ENCODE assay signal across 8 mouse cellular contexts in the genomic region with DNA sequence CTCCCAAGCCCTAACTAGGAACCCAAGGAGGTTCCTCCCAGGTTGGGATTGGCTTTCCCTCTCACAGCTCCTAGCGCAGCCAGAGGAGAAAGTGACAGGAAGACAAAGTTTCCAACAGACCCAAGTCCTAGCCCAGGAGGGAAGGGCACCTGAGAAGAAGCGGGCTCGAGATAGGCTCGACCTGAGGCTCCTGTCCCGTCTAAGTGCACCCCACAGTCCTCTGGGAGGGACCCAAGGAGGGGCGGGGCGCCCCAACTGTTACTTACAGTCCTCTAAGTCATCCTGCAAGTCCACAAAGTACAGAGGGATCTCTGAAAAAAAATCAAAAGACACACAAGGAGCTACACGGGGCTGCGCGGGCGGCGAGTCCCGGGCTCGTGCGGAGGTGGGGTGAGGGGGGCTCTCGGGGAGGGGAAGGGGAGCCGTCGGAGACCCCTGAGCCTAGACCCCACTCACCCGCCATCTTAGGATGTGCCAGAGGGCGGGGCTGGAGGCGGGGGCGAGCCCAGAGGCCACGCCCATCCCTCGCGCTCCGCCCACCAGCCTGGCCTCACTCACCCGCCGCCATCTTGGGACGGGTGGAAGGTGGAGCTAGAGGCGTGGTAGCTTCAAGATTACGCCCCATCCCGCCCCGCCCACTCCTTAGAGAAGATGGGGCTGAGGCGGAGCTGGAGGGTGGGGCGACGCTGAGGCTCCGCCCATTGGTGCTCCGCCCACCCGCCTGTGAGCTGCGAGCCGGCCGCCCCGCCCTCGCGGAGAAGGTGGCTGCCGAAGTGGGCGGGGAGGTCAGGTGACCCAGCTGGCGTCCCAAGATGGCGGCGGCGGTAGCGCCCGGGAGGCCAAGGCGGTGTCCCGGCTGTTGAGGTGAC. TPM values are rescaled to one million over a fixed set of nuclear protein-coding genes. Genes with fewer than 3 reads are reported as not detected.
DNase-seq lines count a peak whose midpoint lies in the region; ATAC-seq and TF ChIP-seq lines count a peak whose summit lies in the region.

A gene (plus strand): TSS at position 704 of the 869 bp plus-strand sequence.

- TF ChIP-seq CTCF in CH12.LX (conservative IDR thresholded peaks at IDR 0.05 in 1 of 2, IDR thresholded peaks at IDR 0.05 in 1 of 2; ENCODE audit: low read depth in 2 of 2, low read length in 2 of 2) = no peak

- 1% methylated on average over 38 of the region's 55 CpGs for WGBS in forebrain, embryonic 11.5 days
- WGBS in heart, embryonic 16.5 days = under 1% methylated on average over 51 of the region's 55 CpGs
- under 1% methylated on average over 55 of the region's 55 CpGs for WGBS in liver, embryonic 15.5 days (ENCODE audit: insufficient replicate concordance)
- 1% methylated on average over 55 of the region's 55 CpGs for WGBS in neural tube, embryonic 12.5 days

- H3K79me2 ChIP-seq in CH12.LX (replicated peaks; ENCODE audit: control insufficient read depth, extremely low read depth, insufficient read depth, poor library complexity, severe bottlenecking) = peaks cover 10% of the 10 kb centered on the region

- peaks cover 18 to 32% of the 10 kb centered on the region in 2 experiments for H3K36me3 ChIP-seq in CH12.LX (replicated peaks in 1 of 2; ENCODE audit: control insufficient read depth in 1 of 2, insufficient read depth in 1 of 2, low read length in 1 of 2)
- no peaks in the 10 kb centered on the region; the same call in 1 of the 2 replicates for H3K36me3 ChIP-seq in forebrain, embryonic 11.5 days (ENCODE audit: control insufficient read depth, insufficient read depth, low read length)
- H3K36me3 ChIP-seq in heart, embryonic 16.5 days (ENCODE audit: control insufficient read depth, insufficient read depth) = peaks cover 14% of the 10 kb centered on the region
- H3K36me3 ChIP-seq in liver, embryonic 15.5 days (replicated peaks) = peaks cover 25% of the 10 kb centered on the region
- peaks cover 28% of the 10 kb centered on the region for H3K36me3 ChIP-seq in neural tube, embryonic 12.5 days

- no peaks in the 10 kb centered on the region for H3K27me3 ChIP-seq in CH12.LX (replicated peaks)
- H3K27me3 ChIP-seq in forebrain, embryonic 11.5 days (ENCODE audit: control insufficient read depth, insufficient read depth, low read length) = no peaks in the 10 kb centered on the region
- no peaks in the 10 kb centered on the region for H3K27me3 ChIP-seq in heart, embryonic 16.5 days (ENCODE audit: control insufficient read depth, insufficient read depth, low read length)
- H3K27me3 ChIP-seq in liver, embryonic 15.5 days = no peaks in the 10 kb centered on the region
- no peaks in the 10 kb centered on the region for H3K27me3 ChIP-seq in neural tube, embryonic 12.5 days (replicated peaks)

- H3K9me3 ChIP-seq in CH12.LX (replicated peaks; ENCODE audit: low read length) = no peaks in the 10 kb centered on the region
- H3K9me3 ChIP-seq in forebrain, embryonic 11.5 days (ENCODE audit: control insufficient read depth, low read length) = no peaks in the 10 kb centered on the region
- H3K9me3 ChIP-seq in heart, embryonic 16.5 days (replicated peaks; ENCODE audit: control insufficient read depth, low read length) = no peaks in the 10 kb centered on the region
- no peaks in the 10 kb centered on the region for H3K9me3 ChIP-seq in liver, embryonic 15.5 days (replicated peaks)
- H3K9me3 ChIP-seq in neural tube, embryonic 12.5 days = no peaks in the 10 kb centered on the region

- peak; percentile 97 for DNase-seq in CH12.LX (ENCODE audit: extremely low read depth)
- DNase-seq in c-Kit-positive CD71-positive TER-119-negative erythroid progenitor cells, embryonic 14.5 days (ENCODE audit: low read depth) = peak; percentile 96
- DNase-seq in forebrain, embryonic 11.5 days (ENCODE audit: low spot score) = peak; percentile 99
- peak; percentile 98 to 99 for DNase-seq in kidney, postnatal 36 days
- DNase-seq in telencephalon, adult 2 months (ENCODE audit: low read depth, low spot score) = peak; percentile 97

- dilution Hi-C loops in CH12.LX (cut with MboI; ENCODE audit: extremely low pct_ligation_motif_present, extremely low pct_unique_long_range_greater_than_20kb, low sequenced_read_pairs) = no loop called here

- no peak for TF ChIP-seq EP300 in CH12.LX (IDR thresholded peaks at IDR 0.05; ENCODE audit: low read length)

- peak; percentile 98 for ATAC-seq in forebrain, embryonic 11.5 days (replicated peaks; ENCODE audit: low FRiP score)
- peak; percentile 98 for ATAC-seq in heart, embryonic 16.5 days (replicated peaks; ENCODE audit: extremely low read depth, insufficient read depth, low FRiP score)
- ATAC-seq in liver, embryonic 15.5 days (ENCODE audit: insufficient read depth) = peak; percentile 89
- ATAC-seq in neural tube, embryonic 12.5 days (ENCODE audit: low FRiP score, low read depth) = peak; percentile 95

- TF ChIP-seq POLR2A in CH12.LX (IDR thresholded peaks at IDR 0.05; ENCODE audit: low read depth, low read length) = peak; percentile 86

- TF ChIP-seq RAD21 in CH12.LX (IDR thresholded peaks at IDR 0.05; ENCODE audit: low read depth, low read length) = no peak

- in situ Hi-C loops in CH12.LX (cut with MboI; ENCODE audit: low pct_ligation_motif_present, low pct_unique_long_range_greater_than_20kb, low sequenced_read_pairs) = no loop called here

- H3K4me3 ChIP-seq in CH12.LX (replicated peaks in 1 of 3; ENCODE audit: low read depth in 2 of 3, low read length in 2 of 3, poor library complexity in 1 of 3) = peak within 1 kb of the TSS; percentile 83 to 97 (median 96)
- H3K4me3 ChIP-seq in forebrain, embryonic 11.5 days (ENCODE audit: low read depth, low read length) = peak within 1 kb of the TSS; percentile 91
- peak within 1 kb of the TSS; percentile 81 for H3K4me3 ChIP-seq in heart, embryonic 16.5 days (ENCODE audit: low read length)
- peak within 1 kb of the TSS; percentile 98 for H3K4me3 ChIP-seq in liver, embryonic 15.5 days (replicated peaks)
- H3K4me3 ChIP-seq in neural tube, embryonic 12.5 days = peak within 1 kb of the TSS; percentile 93

- no peak within 1 kb of the TSS for H3K27ac ChIP-seq in CH12.LX (ENCODE audit: insufficient read depth, low read depth)
- H3K27ac ChIP-seq in forebrain, embryonic 11.5 days (ENCODE audit: low read depth, low read length) = no peak within 1 kb of the TSS
- peak within 1 kb of the TSS; percentile 80 for H3K27ac ChIP-seq in heart, embryonic 16.5 days (ENCODE audit: low read length)
- peak within 1 kb of the TSS; percentile 83 for H3K27ac ChIP-seq in liver, embryonic 15.5 days (replicated peaks)
- no peak within 1 kb of the TSS for H3K27ac ChIP-seq in neural tube, embryonic 12.5 days

- peak within 1 kb of the TSS; percentile 95 for H3K9ac ChIP-seq in CH12.LX (ENCODE audit: insufficient read depth, low read depth)
- H3K9ac ChIP-seq in forebrain, embryonic 11.5 days (ENCODE audit: low read length) = peak within 1 kb of the TSS; percentile 92
- peak within 1 kb of the TSS; percentile 99 for H3K9ac ChIP-seq in heart, embryonic 16.5 days (ENCODE audit: low read length)
- H3K9ac ChIP-seq in liver, embryonic 15.5 days = peak within 1 kb of the TSS; percentile 94
- peak within 1 kb of the TSS; percentile 87 for H3K9ac ChIP-seq in neural tube, embryonic 12.5 days

- peak within 1 kb of the TSS; percentile 95 for H3K4me2 ChIP-seq in CH12.LX (ENCODE audit: insufficient read depth, low read depth, poor library complexity, severe bottlenecking)
- H3K4me2 ChIP-seq in forebrain, embryonic 11.5 days (ENCODE audit: low read depth, low read length, severe bottlenecking) = peak within 1 kb of the TSS; percentile 83
- H3K4me2 ChIP-seq in heart, embryonic 16.5 days (ENCODE audit: low read depth, low read length) = peak within 1 kb of the TSS; percentile 74
- peak within 1 kb of the TSS; percentile 93 for H3K4me2 ChIP-seq in liver, embryonic 15.5 days
- H3K4me2 ChIP-seq in neural tube, embryonic 12.5 days (replicated peaks) = peak within 1 kb of the TSS; percentile 94

- peaks cover 4 to 22% of the 10 kb centered on the region in 2 experiments for H3K4me1 ChIP-seq in CH12.LX (ENCODE audit: control insufficient read depth in 1 of 2, insufficient read depth in 2 of 2)
- H3K4me1 ChIP-seq in forebrain, embryonic 11.5 days (replicated peaks; ENCODE audit: control insufficient read depth, insufficient read depth, low read length) = 0 out of 2 replicates have a peak, but pooled peaks cover 3% of the 10 kb centered on the region
- peaks cover 27% of the 10 kb centered on the region for H3K4me1 ChIP-seq in heart, embryonic 16.5 days (ENCODE audit: control insufficient read depth, insufficient read depth, low read length)
- peaks cover 75% of the 10 kb centered on the region for H3K4me1 ChIP-seq in liver, embryonic 15.5 days (replicated peaks)
- peaks cover 32% of the 10 kb centered on the region for H3K4me1 ChIP-seq in neural tube, embryonic 12.5 days

TF ChIP-seq in CH12.LX, 34 proteins besides CTCF, POLR2A, EP300 and RAD21 (continues in another document):
- TF ChIP-seq SIN3A (IDR thresholded peaks at IDR 0.05; ENCODE audit: low read length) (peak; percentile 81), MAZ (IDR thresholded peaks at IDR 0.05; ENCODE audit: low read depth, low read length) (peak; percentile 74; the same call in 1 of the 2 replicates), KAT2A (IDR thresholded peaks at IDR 0.05; ENCODE audit: insufficient replicate concordance, low read length) (no peak; the same call in 1 of the 2 replicates), JUN (IDR thresholded peaks at IDR 0.05; ENCODE audit: insufficient read depth, low read depth, low read length) (no peak), GABPA (IDR thresholded peaks at IDR 0.05; ENCODE audit: insufficient replicate concordance, low read depth, low read length) (no peak), MEF2A (IDR thresholded peaks at IDR 0.05; ENCODE audit: borderline replicate concordance, low read depth, low read length) (no peak), POLR2AphosphoS2 (IDR thresholded peaks at IDR 0.05; ENCODE audit: low read depth, low read length) (no peak), USF2 (conservative IDR thresholded peaks at IDR 0.05; ENCODE audit: low read depth, low read length) (peak; percentile 69), ZKSCAN1 (IDR thresholded peaks at IDR 0.05; ENCODE audit: borderline replicate concordance, low read depth, low read length) (no peak), TCF12 (IDR thresholded peaks at IDR 0.05; ENCODE audit: low read depth, low read length) (peak; percentile 87), MAX (IDR thresholded peaks at IDR 0.05; ENCODE audit: low read length) (no peak), RCOR1 (conservative IDR thresholded peaks at IDR 0.05; ENCODE audit: low read depth, low read length) (no peak), MAFK (IDR thresholded peaks at IDR 0.05; ENCODE audit: insufficient replicate concordance, low read length) (no peak)

RNA-seq across cellular contexts. Expression of the gene that starts here (rescaled TPM):
- total RNA-seq in CH12.LX (2012; rRNA removed) = 5.9 and 11.0 TPM in 2 replicates
- total RNA-seq in CH12.LX (2014; rRNA removed) = 7.9 and 9.3 TPM in 2 replicates
- polyA plus RNA-seq in CH12.LX (2012; ENCODE audit: insufficient read length, low read depth) = 15.3 and 16.9 TPM in 2 replicates
- 34.7 and 38.4 TPM in 2 replicates for polyA plus RNA-seq in forebrain, embryonic 11.5 days (2014; fragmentation: Nextera tagmentation; extraction: Ambion mirVana)
- polyA plus RNA-seq in heart, embryonic 16.5 days (2015; fragmentation: Nextera tagmentation; extraction: Ambion mirVana) = 32.0 and 34.2 TPM in 2 replicates
- polyA plus RNA-seq in liver, embryonic 15.5 days (2015; fragmentation: Nextera tagmentation; extraction: Ambion mirVana) = 14.6 and 15.1 TPM in 2 replicates
- polyA plus RNA-seq in neural tube, embryonic 12.5 days (2016; fragmentation: Nextera tagmentation; extraction: Ambion mirVana) = 51.2 and 54.7 TPM in 2 replicates

Comparison
In these comparisons a context has a peak if more than half of its experiments do, and no peak if none do; other contexts are left out.
1. H3K27ac ChIP-seq: peak in heart, embryonic 16.5 days (single experiment) and liver, embryonic 15.5 days (single experiment); none in CH12.LX (single experiment), forebrain, embryonic 11.5 days (single experiment) and neural tube, embryonic 12.5 days (single experiment).
2. Peak in every context shown above with its lines, with median percentiles within 50 percentile points of each other: DNase-seq, H3K4me2 ChIP-seq, H3K4me3 ChIP-seq, H3K9ac ChIP-seq and ATAC-seq.